Mouse (Mus musculus): Measurements from ENCODE around the gene Olfr53. TPM values are rescaled to one million over a fixed set of nuclear protein-coding genes. Genes with fewer than 3 reads are reported as not detected.

Gene Olfr53
- not detected in 2 replicates for polyA plus RNA-seq (2012; rRNA removed)

GRCm38 (mm10) chr7:140646152-140646551 lies at the start of gene Olfr53:
Gene Olfr53, plus strand, starts transcription at chr7:140646452.

DNA sequence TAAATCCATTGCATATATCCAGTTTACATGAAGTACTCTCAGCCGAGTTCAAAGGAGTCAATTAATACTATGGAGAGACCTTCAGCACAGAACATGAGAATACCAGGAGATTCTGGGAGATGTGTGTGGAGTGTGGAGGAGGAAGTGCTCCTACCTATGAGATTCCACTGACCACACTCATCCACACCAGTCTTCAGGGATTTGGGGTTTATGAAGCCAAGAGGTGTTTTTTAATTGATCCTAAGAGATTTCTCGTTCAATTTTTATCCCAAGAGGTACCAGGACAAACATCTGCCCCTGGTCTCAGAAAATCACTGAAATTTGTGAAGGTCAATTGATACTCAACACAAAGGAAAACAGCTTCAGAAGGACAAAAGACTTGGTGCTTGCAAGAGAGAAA lies 45.3 kb upstream of the Olfr53 start, which contains the start of gene Olfr46:
Gene Olfr46 (plus strand): TSS at position 301 of the 400 bp plus-strand sequence.

DNA sequence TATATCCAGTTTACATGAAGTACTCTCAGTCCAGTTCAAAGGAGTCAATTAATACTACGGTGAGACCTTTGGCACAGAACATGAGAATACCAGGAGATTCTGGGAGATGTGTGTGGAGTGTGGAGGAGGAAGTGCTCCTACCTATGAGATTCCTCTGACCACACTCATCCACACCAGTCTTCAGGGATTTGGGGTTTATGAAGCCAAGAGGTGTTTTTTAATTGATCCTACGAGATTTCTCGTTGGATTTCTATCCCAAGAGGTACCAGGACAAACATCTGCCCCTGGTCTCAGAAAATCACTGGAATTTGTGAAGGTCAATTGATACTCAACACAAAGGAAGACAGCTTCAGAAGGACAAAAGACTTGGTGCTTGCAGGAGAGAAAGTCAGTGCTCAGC lies 17.6 kb upstream of the Olfr53 start, which contains the start of gene Olfr61:
Gene Olfr61 (plus strand): TSS at position 301 of the 400 bp plus-strand sequence.

DNA sequence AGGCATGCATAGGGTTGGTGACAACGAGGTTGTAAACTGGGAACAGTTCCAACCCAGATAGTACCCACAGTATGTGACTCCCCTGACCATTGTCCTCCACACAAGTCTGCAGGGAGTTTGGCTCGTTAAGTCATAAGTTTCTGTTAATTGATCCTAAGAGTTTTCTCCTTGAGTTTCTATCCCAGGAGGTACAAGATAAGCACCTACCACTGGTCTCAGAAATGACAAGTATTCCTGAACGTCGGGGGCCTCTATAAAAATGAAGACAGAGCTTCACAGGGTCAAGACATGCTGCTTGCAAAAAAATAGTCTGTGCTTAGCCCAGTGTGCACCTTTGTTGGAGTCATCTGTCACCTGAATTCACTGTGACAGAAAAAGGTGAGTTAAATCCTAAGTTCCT lies 13.4 kb downstream of the Olfr53 start, which contains the start of gene Olfr539:
Gene Olfr539 (plus strand): TSS at position 301 of the 400 bp plus-strand sequence.

GRCm38 (mm10) chr7:140681651-140682050 lies 35.4 kb downstream of the Olfr53 start, which contains the start of gene Olfr45:
Gene Olfr45, plus strand, starts transcription at chr7:140681951.

DNA sequence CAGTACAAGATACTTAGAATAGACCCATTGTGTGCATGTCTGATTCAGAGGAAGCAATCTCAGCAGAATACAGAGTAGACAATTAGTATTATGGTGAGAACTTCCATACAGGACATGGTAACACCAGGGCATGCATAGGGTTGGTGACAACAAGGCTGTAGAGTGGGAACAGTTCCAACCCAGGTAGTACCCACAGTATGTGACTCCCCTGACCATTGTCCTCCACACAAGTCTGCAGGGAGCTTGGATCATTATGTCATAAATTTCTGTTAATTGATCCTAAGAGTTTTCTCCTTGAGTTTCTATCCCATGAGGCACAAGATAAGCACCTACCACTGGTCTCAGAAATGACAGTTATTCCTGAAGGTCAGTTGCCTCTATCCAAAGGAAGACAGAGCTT lies 50.7 kb downstream of the Olfr53 start, which contains the start of gene Olfr541:
Gene Olfr541 (plus strand): TSS at position 301 of the 400 bp plus-strand sequence.

Other genes with a start within 250 kb of the Olfr53 start
- not detected in 2 replicates for gene Olfr531, start 243.5 kb upstream of the Olfr53 start, polyA plus RNA-seq (2012; rRNA removed)
- not detected in 2 replicates for gene Olfr532, start 224.8 kb upstream of the Olfr53 start, polyA plus RNA-seq (2012; rRNA removed)
- gene Olfr533, start 183.1 kb upstream of the Olfr53 start, polyA plus RNA-seq (2012; rRNA removed) = not detected in 2 replicates
- gene Olfr535, start 162.2 kb upstream of the Olfr53 start, polyA plus RNA-seq (2012; rRNA removed) = not detected in 2 replicates
- gene Olfr536, start 139.1 kb upstream of the Olfr53 start, polyA plus RNA-seq (2012; rRNA removed) = not detected in 2 replicates
- gene Olfr538, start 78.6 kb upstream of the Olfr53 start, polyA plus RNA-seq (2012; rRNA removed) = not detected in 2 replicates
- gene Olfr46, start 45.2 kb upstream of the Olfr53 start, polyA plus RNA-seq (2012; rRNA removed) = under 0.01 TPM in 1 of 2 replicates, not detected in the other
- gene Olfr61, start 17.5 kb upstream of the Olfr53 start, polyA plus RNA-seq (2012; rRNA removed) = not detected in 2 replicates
- gene Olfr539, start 13.5 kb downstream of the Olfr53 start, polyA plus RNA-seq (2012; rRNA removed) = 0.01 TPM in 2 replicates
- gene Olfr45, start 35.5 kb downstream of the Olfr53 start, polyA plus RNA-seq (2012; rRNA removed) = not detected in 2 replicates
- gene Olfr541, start 50.8 kb downstream of the Olfr53 start, polyA plus RNA-seq (2012; rRNA removed) = not detected in 2 replicates
- gene Cyp2e1, start 117.3 kb downstream of the Olfr53 start, polyA plus RNA-seq (2012; rRNA removed) = not detected in 2 replicates
- gene Syce1, start 141.4 kb downstream of the Olfr53 start, polyA plus RNA-seq (2012; rRNA removed) = 0.26 and 0.66 TPM in 2 replicates
- gene Zfp941, start 175.7 kb downstream of the Olfr53 start, polyA plus RNA-seq (2012; rRNA removed) = 11.1 and 13.3 TPM in 2 replicates
- gene Urah, start 188.6 kb downstream of the Olfr53 start, polyA plus RNA-seq (2012; rRNA removed) = 0.24 and 1.4 TPM in 2 replicates
- 0.25 TPM in 1 of 2 replicates, not detected in the other for gene Scgb1c1, start 199.1 kb downstream of the Olfr53 start, polyA plus RNA-seq (2012; rRNA removed)
- 0.12 and 0.16 TPM in 2 replicates for gene Odf3, start 201.4 kb downstream of the Olfr53 start, polyA plus RNA-seq (2012; rRNA removed)
- 0.24 and 0.28 TPM in 2 replicates for gene Gm45785, start 209.9 kb downstream of the Olfr53 start, polyA plus RNA-seq (2012; rRNA removed)
- 103 and 106 TPM in 2 replicates for gene Ric8a, start 210.5 kb downstream of the Olfr53 start, polyA plus RNA-seq (2012; rRNA removed)
- 33.4 and 36.0 TPM in 2 replicates for gene Bet1l, start 211.1 kb downstream of the Olfr53 start, polyA plus RNA-seq (2012; rRNA removed)
- 140 and 147 TPM in 2 replicates for gene Psmd13, start 235.5 kb downstream of the Olfr53 start, polyA plus RNA-seq (2012; rRNA removed)
- gene Sirt3, start 235.9 kb downstream of the Olfr53 start, polyA plus RNA-seq (2012; rRNA removed) = 57.5 and 62.3 TPM in 2 replicates

Measured in central nervous system, embryonic 18 days (tissue).